8 mouse cellular contexts compared by ENCODE assay signal in the genomic region with DNA sequence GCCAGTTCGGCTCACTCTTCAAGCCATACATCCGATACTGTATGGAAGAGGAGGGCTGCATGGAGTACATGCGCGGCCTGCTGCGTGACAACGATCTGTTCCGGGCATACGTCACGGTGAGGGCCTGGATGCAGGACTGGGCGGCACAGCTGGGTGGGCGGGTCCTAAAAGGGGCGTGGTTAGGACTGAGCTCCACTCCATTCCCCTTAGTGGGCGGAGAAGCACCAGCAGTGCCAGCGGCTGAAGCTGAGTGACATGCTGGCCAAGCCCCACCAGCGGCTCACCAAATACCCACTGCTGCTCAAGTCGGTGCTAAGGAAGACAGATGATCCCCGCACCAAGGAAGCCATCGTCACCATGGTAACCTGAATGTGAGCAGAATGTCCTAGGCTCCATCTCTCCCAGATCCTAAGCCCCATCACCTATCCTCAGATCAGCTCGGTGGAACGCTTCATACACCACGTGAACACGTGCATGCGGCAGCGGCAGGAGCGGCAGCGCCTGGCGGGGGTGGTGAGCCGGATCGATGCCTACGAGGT. TPM values are rescaled to one million over a fixed set of nuclear protein-coding genes. Genes with fewer than 3 reads are reported as not detected.
DNase-seq lines count a peak whose midpoint lies in the region; ATAC-seq lines count a peak whose summit lies in the region.

No protein-coding gene starts in this region.

- H3K9me3 ChIP-seq in heart, embryonic 11.5 days (replicated peaks; ENCODE audit: control insufficient read depth, low read length) = no peaks in the 10 kb centered on the region
- no peaks in the 10 kb centered on the region for H3K9me3 ChIP-seq in forebrain, embryonic 14.5 days (replicated peaks; ENCODE audit: control insufficient read depth, low read length)
- H3K9me3 ChIP-seq in midbrain, embryonic 15.5 days = no peaks in the 10 kb centered on the region

- no peak for DNase-seq in heart, adult 9 months (ENCODE audit: low spot score in 2 of 2)
- peak; percentile 81 for DNase-seq in c-Kit-positive CD71-positive TER-119-positive erythroid progenitor cells, embryonic 14.5 days (ENCODE audit: low spot score)
- DNase-seq in forebrain, embryonic 14.5 days (ENCODE audit: low spot score) = peak; percentile 89
- peak; percentile 91 to 93 for DNase-seq in kidney, adult 8-10 months
- DNase-seq in liver = peak; percentile 96
- DNase-seq in testis, postnatal 10 days (ENCODE audit: low spot score) = peak; percentile 73

- ATAC-seq in heart, embryonic 11.5 days (replicated peaks; ENCODE audit: insufficient number of reproducible peaks, low FRiP score, low TSS enrichment) = peak; percentile 91
- ATAC-seq in forebrain, embryonic 14.5 days = peak; percentile 95
- ATAC-seq in midbrain, embryonic 15.5 days (replicated peaks) = peak; percentile 93

- 0 out of 2 replicates have a peak, but pooled peaks cover 3% of the 10 kb centered on the region for H3K27me3 ChIP-seq in heart, embryonic 11.5 days (ENCODE audit: control insufficient read depth, insufficient read depth, low read length)
- H3K27me3 ChIP-seq in forebrain, embryonic 14.5 days (replicated peaks; ENCODE audit: control insufficient read depth, insufficient read depth, low read length) = 0 out of 2 replicates have a peak, but pooled peaks cover 3% of the 10 kb centered on the region
- H3K27me3 ChIP-seq in midbrain, embryonic 15.5 days (replicated peaks) = no peaks in the 10 kb centered on the region

- peak overlapping the region; percentile 68 for H3K27ac ChIP-seq in heart, embryonic 11.5 days (ENCODE audit: low read depth, low read length)
- no peak overlapping the region for H3K27ac ChIP-seq in forebrain, embryonic 14.5 days (ENCODE audit: low read depth, low read length)
- peak overlapping the region; percentile 71 for H3K27ac ChIP-seq in midbrain, embryonic 15.5 days

- peaks cover 10% of the 10 kb centered on the region; the same call in 1 of the 2 replicates for H3K4me1 ChIP-seq in heart, embryonic 11.5 days (ENCODE audit: control insufficient read depth, insufficient read depth, low read length)
- peaks cover 13% of the 10 kb centered on the region for H3K4me1 ChIP-seq in forebrain, embryonic 14.5 days (ENCODE audit: control insufficient read depth, insufficient read depth, low read length)
- peaks cover 19% of the 10 kb centered on the region for H3K4me1 ChIP-seq in midbrain, embryonic 15.5 days

- H3K4me2 ChIP-seq in heart, embryonic 11.5 days = peak overlapping the region; percentile 90
- peak overlapping the region; percentile 74 for H3K4me2 ChIP-seq in forebrain, embryonic 14.5 days (ENCODE audit: low read length)
- H3K4me2 ChIP-seq in midbrain, embryonic 15.5 days = peak overlapping the region; percentile 60

- 14% methylated on average over 30 of the region's 30 CpGs for WGBS in heart, embryonic 11.5 days (ENCODE audit: insufficient replicate concordance)
- WGBS in forebrain, embryonic 14.5 days = 6% methylated on average over 30 of the region's 30 CpGs
- WGBS in midbrain, embryonic 15.5 days = 8% methylated on average over 30 of the region's 30 CpGs

- peak overlapping the region; percentile 45 for H3K4me3 ChIP-seq in heart, embryonic 11.5 days (ENCODE audit: low read depth, low read length)
- H3K4me3 ChIP-seq in forebrain, embryonic 14.5 days (ENCODE audit: low read depth, low read length) = peak overlapping the region; percentile 33
- H3K4me3 ChIP-seq in midbrain, embryonic 15.5 days = peak overlapping the region; percentile 36

- H3K9ac ChIP-seq in heart, embryonic 11.5 days (ENCODE audit: low read depth, low read length) = peak overlapping the region; percentile 43; the same call in 1 of the 2 replicates
- peak overlapping the region; percentile 53; the same call in 1 of the 2 replicates for H3K9ac ChIP-seq in forebrain, embryonic 14.5 days (ENCODE audit: low read length)
- peak overlapping the region; percentile 41 for H3K9ac ChIP-seq in midbrain, embryonic 15.5 days

- H3K36me3 ChIP-seq in heart, embryonic 11.5 days (ENCODE audit: control insufficient read depth, insufficient read depth, low read length) = peaks cover 15% of the 10 kb centered on the region
- peaks cover 27% of the 10 kb centered on the region; the same call in 1 of the 2 replicates for H3K36me3 ChIP-seq in forebrain, embryonic 14.5 days (ENCODE audit: control insufficient read depth, insufficient read depth, low read length)
- H3K36me3 ChIP-seq in midbrain, embryonic 15.5 days (replicated peaks) = no peaks in the 10 kb centered on the region

RNA-seq across cellular contexts. Expression of gene Tnfrsf25, which starts 7.7 kb away (rescaled TPM):
- polyA plus RNA-seq in heart, embryonic 11.5 days (2014; fragmentation: Nextera tagmentation; extraction: Ambion mirVana) = 0.27 and 0.58 TPM in 2 replicates
- polyA plus RNA-seq in forebrain, embryonic 14.5 days (2014; fragmentation: Nextera tagmentation; extraction: Ambion mirVana) = 0.62 and 1.3 TPM in 2 replicates
- 0.80 and 1.0 TPM in 2 replicates for polyA plus RNA-seq in midbrain, embryonic 15.5 days (2015; fragmentation: Nextera tagmentation; extraction: Ambion mirVana)

RNA-seq across cellular contexts. Expression of gene Plekhg5, which starts 35.7 kb away (rescaled TPM):
- 6.6 and 7.0 TPM in 2 replicates for polyA plus RNA-seq in heart, embryonic 11.5 days (2014; fragmentation: Nextera tagmentation; extraction: Ambion mirVana)
- polyA plus RNA-seq in forebrain, embryonic 14.5 days (2014; fragmentation: Nextera tagmentation; extraction: Ambion mirVana) = 5.0 and 7.1 TPM in 2 replicates
- polyA plus RNA-seq in midbrain, embryonic 15.5 days (2015; fragmentation: Nextera tagmentation; extraction: Ambion mirVana) = 12.3 and 12.5 TPM in 2 replicates

RNA-seq across cellular contexts. Expression of gene Espn, which starts 44.1 kb away (rescaled TPM):
- polyA plus RNA-seq in heart, embryonic 11.5 days (2014; fragmentation: Nextera tagmentation; extraction: Ambion mirVana) = 0.90 and 1.3 TPM in 2 replicates
- polyA plus RNA-seq in forebrain, embryonic 14.5 days (2014; fragmentation: Nextera tagmentation; extraction: Ambion mirVana) = 0.19 TPM in 1 of 2 replicates, not detected in the other
- polyA plus RNA-seq in midbrain, embryonic 15.5 days (2015; fragmentation: Nextera tagmentation; extraction: Ambion mirVana) = 0.13 and 0.19 TPM in 2 replicates

RNA-seq across cellular contexts. Expression of gene Hes2, which starts 50.6 kb away (rescaled TPM):
- polyA plus RNA-seq in heart, embryonic 11.5 days (2014; fragmentation: Nextera tagmentation; extraction: Ambion mirVana) = 0.07 TPM in 1 of 2 replicates, not detected in the other
- polyA plus RNA-seq in forebrain, embryonic 14.5 days (2014; fragmentation: Nextera tagmentation; extraction: Ambion mirVana) = not detected in 2 replicates
- polyA plus RNA-seq in midbrain, embryonic 15.5 days (2015; fragmentation: Nextera tagmentation; extraction: Ambion mirVana) = not detected in 2 replicates

Comparison
In these comparisons a context has a peak if more than half of its experiments do, and no peak if none do; other contexts are left out.
1. DNase-seq: peak in c-Kit-positive CD71-positive TER-119-positive erythroid progenitor cells, embryonic 14.5 days (single experiment), forebrain, embryonic 14.5 days (single experiment), kidney, adult 8-10 months (2 of 2), liver (single experiment) and testis, postnatal 10 days (single experiment); none in heart, adult 9 months (0 of 2).
2. Peak in every context shown above with its lines, with median percentiles within 50 percentile points of each other: ATAC-seq, H3K4me2 ChIP-seq, H3K4me3 ChIP-seq and H3K9ac ChIP-seq.